Mouse (Mus musculus) megakaryocyte progenitor cell, adult 5-6 weeks (primary cell): ENCODE results near the gene Tmem30b. TPM values are rescaled to one million over a fixed set of nuclear protein-coding genes. Genes with fewer than 3 reads are reported as not detected.
A peak's percentile ranks its signal among the peaks of the same experiment; 100 is the strongest.
"Not testable (repeated sequence)": the region's sequence is repeated elsewhere in the genome, so short reads cannot be mapped to it uniquely, and the experiment has no call there.

Source experiments
- ATAC-seq: replicated peaks from 2 replicates; pipeline ENCODE4 v1.8.0; 2016; ENCODE audit warnings: mild to moderate bottlenecking, moderate TSS enrichment, inconsistent platforms; ENCODE audit not compliant: poor library complexity
- total RNA-seq, 2 experiments: library from RNA; stranded (forward) in 1 of 2; stranded (reverse) in 1 of 2; fragments of 157-497, 149-512 nt in 1 of 2; fragments of 200-1000 nt in 1 of 2; gene quantifications; 2 replicates each; pipeline versions ENCODE4 v1.2.3 to v1.2.4; 2015 to 2017

Tmem30b gene
- total RNA-seq, 2 experiments from 2014 or later = not detected

- peak; percentile 68 for ATAC-seq
Measured at GRCm38 (mm10) chr12:73560091-73560490, 13.9 kb upstream of the Tmem30b start.

GRCm38 (mm10) chr12:73558525-73559195, 12.5 kb upstream of the Tmem30b start:
- ATAC-seq = no peak

- ATAC-seq = peak; percentile 96
Measured at GRCm38 (mm10) chr12:73554155-73554554, 8.0 kb upstream of the Tmem30b start.

- ATAC-seq = no peak
Measured at GRCm38 (mm10) chr12:73548259-73548658, 2.1 kb upstream of the Tmem30b start.

GRCm38 (mm10) chr12:73547646-73548045, 1.5 kb upstream of the Tmem30b start:
- ATAC-seq = no peak; the same call in 1 of the 2 replicates

- peak; percentile 69 for ATAC-seq
Measured at GRCm38 (mm10) chr12:73545672-73546085, 513 bp downstream of the Tmem30b start.

- no peak for ATAC-seq
Measured at GRCm38 (mm10) chr12:73544736-73545671, 1.2 kb downstream of the Tmem30b start.

GRCm38 (mm10) chr12:73543191-73543590, 3.0 kb downstream of the Tmem30b start:
- ATAC-seq = no peak

GRCm38 (mm10) chr12:73540402-73540801, 5.8 kb downstream of the Tmem30b start:
- ATAC-seq = no peak

GRCm38 (mm10) chr12:73539151-73539550, 7.0 kb downstream of the Tmem30b start:
- ATAC-seq = no peak

GRCm38 (mm10) chr12:73538139-73538508, 8.1 kb downstream of the Tmem30b start:
- ATAC-seq = not testable (repeated sequence)

GRCm38 (mm10) chr12:73537499-73538138, 8.6 kb downstream of the Tmem30b start:
- ATAC-seq = peak; percentile 81

GRCm38 (mm10) chr12:73534591-73534990, 11.6 kb downstream of the Tmem30b start:
- peak; percentile 80 for ATAC-seq

GRCm38 (mm10) chr12:73531889-73532479, 14.2 kb downstream of the Tmem30b start:
- no peak for ATAC-seq

GRCm38 (mm10) chr12:73529590-73529989, 16.6 kb downstream of the Tmem30b start:
- no peak for ATAC-seq

GRCm38 (mm10) chr12:73529131-73529530, 17.1 kb downstream of the Tmem30b start:
- ATAC-seq = no peak

- not testable (repeated sequence) for ATAC-seq
Measured at GRCm38 (mm10) chr12:73528142-73528541, 18.1 kb downstream of the Tmem30b start.

- no peak for ATAC-seq
Measured at GRCm38 (mm10) chr12:73525254-73525885, 20.8 kb downstream of the Tmem30b start.

- no peak for ATAC-seq
Measured at GRCm38 (mm10) chr12:73523066-73523465, 23.1 kb downstream of the Tmem30b start.

- ATAC-seq = no peak
Measured at GRCm38 (mm10) chr12:73521944-73522343, 24.2 kb downstream of the Tmem30b start.
